Mouse (Mus musculus) C2C12 (cell line): Measurements from ENCODE around the gene Pbx1. TPM values are rescaled to one million over a fixed set of nuclear protein-coding genes. Genes with fewer than 3 reads are reported as not detected.

Experiments
- H3K27me3 ChIP-seq: one replicate; pipeline ENCODE4 v1.6.1; 2011; ENCODE audit not compliant: control insufficient read depth, insufficient read depth, insufficient read length
- H3K36me3 ChIP-seq: one replicate; pipeline ENCODE4 v1.6.1; 2011; ENCODE audit not compliant: control insufficient read depth, insufficient read depth
- H3K4me3 ChIP-seq: one replicate; pipeline ENCODE4 v1.5.1; 2011; ENCODE audit warnings: mild to moderate bottlenecking, control low read depth; ENCODE audit not compliant: poor library complexity, insufficient read depth, severe bottlenecking
- H3K79me2 ChIP-seq: one replicate; pipeline ENCODE4 v1.6.1; 2011; ENCODE audit not compliant: control insufficient read depth, insufficient read depth
- H3K79me3 ChIP-seq: one replicate; pipeline ENCODE4 v1.6.1; 2011; ENCODE audit warnings: low read depth, control low read depth
- H3ac ChIP-seq: one replicate; pipeline ENCODE3; 2011; ENCODE audit warnings: low read depth; ENCODE audit not compliant: control insufficient read depth, insufficient read length
- CEBPB ChIP-seq: IDR thresholded peaks from one replicate; pipeline ENCODE4 v1.6.1; 2011; ENCODE audit warnings: low read depth, mild to moderate bottlenecking, control low read depth, moderate library complexity
- CTCF ChIP-seq: IDR thresholded peaks from one replicate; pipeline ENCODE4 v1.5.1; 2011; ENCODE audit not compliant: control insufficient read depth, insufficient read depth, insufficient read length
- FOSL1 ChIP-seq: IDR thresholded peaks from one replicate; pipeline ENCODE4 v1.8.0; 2011; ENCODE audit warnings: mild to moderate bottlenecking, low read length; ENCODE audit not compliant: poor library complexity, insufficient read depth, severe bottlenecking
- MAX ChIP-seq: IDR thresholded peaks from one replicate; pipeline ENCODE4 v1.6.1; 2011; ENCODE audit warnings: mild to moderate bottlenecking, control low read depth
- MYOD1 ChIP-seq: IDR thresholded peaks from one replicate; pipeline ENCODE4 v1.6.1; 2011; ENCODE audit warnings: low read depth; ENCODE audit not compliant: control insufficient read depth, insufficient read length
- MYOG ChIP-seq: IDR thresholded peaks from one replicate; pipeline ENCODE4 v1.6.1; 2011; ENCODE audit not compliant: control insufficient read depth, insufficient read length; ENCODE audit errors: extremely low read depth
- USF1 ChIP-seq: IDR thresholded peaks from one replicate; pipeline ENCODE4 v1.6.1; 2011; ENCODE audit warnings: low read depth, mild to moderate bottlenecking, control low read depth, moderate library complexity
- polyA plus RNA-seq: library from polyadenylated mRNA; unstranded; fragments of >200 nt; fragmentation: generic; extraction: Trizol; gene quantifications from one replicate; pipeline ENCODE4 v1.2.1, GENCODE M21; 2012; ENCODE audit warnings: missing spikeins

Gene Pbx1
- polyA plus RNA-seq, 1 experiment = 29.4 TPM

DNA sequence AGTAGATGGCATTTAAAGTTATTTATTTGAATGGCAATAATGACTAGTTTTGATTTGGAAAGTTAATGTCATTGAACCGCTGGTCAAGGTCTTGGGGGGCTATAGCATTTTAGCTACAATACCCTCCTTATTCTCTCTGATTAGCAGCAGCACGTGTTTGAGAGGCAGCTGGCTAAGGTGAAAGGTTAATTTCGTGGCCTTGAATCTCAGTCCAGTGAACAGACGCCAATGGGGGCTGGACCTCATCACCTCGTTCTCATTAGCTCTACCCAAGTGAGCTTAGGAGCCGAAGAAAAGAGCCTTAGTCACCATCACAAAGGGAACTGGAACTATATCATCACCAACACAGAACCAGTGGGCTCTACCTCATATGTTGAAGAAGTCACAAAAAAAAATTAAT lies 54.4 kb downstream of the Pbx1 start:
- H3K79me2 ChIP-seq = peaks cover 57% of the 10 kb centered on the region
- H3K79me3 ChIP-seq = peaks cover 27% of the 10 kb centered on the region
- H3ac ChIP-seq = no peak overlapping the region
- no peak overlapping the region for H3K4me3 ChIP-seq
- no peak for TF ChIP-seq CEBPB
- no peak for TF ChIP-seq MYOG
- no peak for TF ChIP-seq CTCF
- TF ChIP-seq MAX = no peak
- no peak for TF ChIP-seq USF1
- TF ChIP-seq FOSL1 = no peak
- no peak for TF ChIP-seq MYOD1
- H3K36me3 ChIP-seq = peaks cover 20% of the 10 kb centered on the region
- no peaks in the 10 kb centered on the region for H3K27me3 ChIP-seq

GRCm38 (mm10) chr1:168376330-168376729 lies 55.7 kb downstream of the Pbx1 start:
- Histone ChIP-seq H3K27me3 (no peaks in the 10 kb centered on the region), H3K79me3 (peaks cover 16% of the 10 kb centered on the region), H3K79me2 (peaks cover 46% of the 10 kb centered on the region), H3ac (no peak overlapping the region), H3K36me3 (peaks cover 20% of the 10 kb centered on the region), H3K4me3 (no peak overlapping the region)
- TF ChIP-seq MYOG (no peak), MAX (no peak), USF1 (no peak), FOSL1 (no peak), CEBPB (no peak), CTCF (no peak), MYOD1 (no peak)

- peaks cover 40% of the 10 kb centered on the region for H3K79me2 ChIP-seq
- TF ChIP-seq CTCF (no peak), MYOG (no peak), FOSL1 (no peak), CEBPB (no peak), MYOD1 (no peak), USF1 (no peak), MAX (no peak)
- peaks cover 25% of the 10 kb centered on the region for H3K36me3 ChIP-seq
Observed at GRCm38 (mm10) chr1:168374953-168375600, 57.0 kb downstream of the Pbx1 start.

GRCm38 (mm10) chr1:168372089-168372488 lies 60.0 kb downstream of the Pbx1 start:
- Histone ChIP-seq H3K36me3 (peaks cover 21% of the 10 kb centered on the region), H3ac (no peak overlapping the region)
- TF ChIP-seq MAX (no peak), USF1 (no peak), MYOG (no peak), FOSL1 (no peak), CEBPB (no peak)

More at GRCm38 (mm10) chr1:168374953-168375600, 57.0 kb downstream of the Pbx1 start:
- peaks cover 9% of the 10 kb centered on the region for H3K79me3 ChIP-seq
- no peak overlapping the region for H3ac ChIP-seq
- H3K4me3 ChIP-seq = no peak overlapping the region
- H3K27me3 ChIP-seq = no peaks in the 10 kb centered on the region

GRCm38 (mm10) chr1:168370966-168371365 lies 61.1 kb downstream of the Pbx1 start:
- Histone ChIP-seq H3K79me2 (peaks cover 38% of the 10 kb centered on the region), H3K79me3 (peaks cover 7% of the 10 kb centered on the region), H3ac (no peak overlapping the region), H3K27me3 (no peaks in the 10 kb centered on the region), H3K4me3 (no peak overlapping the region), H3K36me3 (peaks cover 28% of the 10 kb centered on the region)
- TF ChIP-seq FOSL1 = no peak
- TF ChIP-seq MYOG = no peak
- TF ChIP-seq USF1 = no peak
- TF ChIP-seq MAX = no peak
- TF ChIP-seq MYOD1 = no peak
- TF ChIP-seq CEBPB = no peak
- no peak for TF ChIP-seq CTCF

More at GRCm38 (mm10) chr1:168372089-168372488, 60.0 kb downstream of the Pbx1 start:
- Histone ChIP-seq H3K27me3 (no peaks in the 10 kb centered on the region), H3K4me3 (no peak overlapping the region), H3K79me2 (peaks cover 30% of the 10 kb centered on the region), H3K79me3 (peaks cover 6% of the 10 kb centered on the region)

DNA sequence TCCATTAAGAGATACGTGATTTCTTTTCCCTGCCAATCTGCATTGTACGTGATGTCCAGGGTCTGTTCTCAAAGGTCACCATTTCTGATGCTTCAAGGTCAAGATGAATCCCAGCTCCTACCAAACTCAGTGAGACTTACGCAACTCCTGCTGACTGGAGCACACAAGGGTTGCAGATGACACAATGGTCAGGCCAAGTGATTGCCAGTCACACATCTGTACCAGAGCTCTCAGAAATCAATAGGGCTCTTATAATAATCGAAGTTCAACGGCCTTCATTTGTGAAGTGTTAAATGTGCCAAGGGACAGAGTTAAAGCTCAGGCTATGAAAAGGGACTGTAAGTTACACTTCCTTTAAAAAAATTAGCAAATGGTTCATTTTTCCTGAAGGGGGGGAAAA lies 65.8 kb downstream of the Pbx1 start:
- H3K79me3 ChIP-seq = peaks cover 8% of the 10 kb centered on the region
- no peak overlapping the region for H3K4me3 ChIP-seq
- H3K79me2 ChIP-seq = peaks cover 51% of the 10 kb centered on the region
- no peak overlapping the region for H3ac ChIP-seq
- TF ChIP-seq CTCF (no peak), MAX (no peak), FOSL1 (no peak), USF1 (no peak), MYOD1 (no peak), MYOG (no peak), CEBPB (no peak)
- peaks cover 31% of the 10 kb centered on the region for H3K36me3 ChIP-seq
- H3K27me3 ChIP-seq = no peaks in the 10 kb centered on the region
